Mouse (Mus musculus) spleen, adult 2 months (tissue): ENCODE measurements around the gene Gltpd2.

Experiments
- CTCF ChIP-seq: fragments of 200-500 bp; IDR thresholded peaks from 2 replicates; pipeline ENCODE4 v1.5.1; 2011; ENCODE audit warnings: mild to moderate bottlenecking, inconsistent platforms; ENCODE audit not compliant: insufficient read depth, insufficient read length, insufficient replicate concordance; ENCODE audit errors: extremely low read depth
- POLR2A ChIP-seq: fragments of 200-500 bp; IDR thresholded peaks from 2 replicates; pipeline ENCODE4 v1.6.1; 2011; ENCODE audit warnings: low read depth, low read length, inconsistent platforms

DNA sequence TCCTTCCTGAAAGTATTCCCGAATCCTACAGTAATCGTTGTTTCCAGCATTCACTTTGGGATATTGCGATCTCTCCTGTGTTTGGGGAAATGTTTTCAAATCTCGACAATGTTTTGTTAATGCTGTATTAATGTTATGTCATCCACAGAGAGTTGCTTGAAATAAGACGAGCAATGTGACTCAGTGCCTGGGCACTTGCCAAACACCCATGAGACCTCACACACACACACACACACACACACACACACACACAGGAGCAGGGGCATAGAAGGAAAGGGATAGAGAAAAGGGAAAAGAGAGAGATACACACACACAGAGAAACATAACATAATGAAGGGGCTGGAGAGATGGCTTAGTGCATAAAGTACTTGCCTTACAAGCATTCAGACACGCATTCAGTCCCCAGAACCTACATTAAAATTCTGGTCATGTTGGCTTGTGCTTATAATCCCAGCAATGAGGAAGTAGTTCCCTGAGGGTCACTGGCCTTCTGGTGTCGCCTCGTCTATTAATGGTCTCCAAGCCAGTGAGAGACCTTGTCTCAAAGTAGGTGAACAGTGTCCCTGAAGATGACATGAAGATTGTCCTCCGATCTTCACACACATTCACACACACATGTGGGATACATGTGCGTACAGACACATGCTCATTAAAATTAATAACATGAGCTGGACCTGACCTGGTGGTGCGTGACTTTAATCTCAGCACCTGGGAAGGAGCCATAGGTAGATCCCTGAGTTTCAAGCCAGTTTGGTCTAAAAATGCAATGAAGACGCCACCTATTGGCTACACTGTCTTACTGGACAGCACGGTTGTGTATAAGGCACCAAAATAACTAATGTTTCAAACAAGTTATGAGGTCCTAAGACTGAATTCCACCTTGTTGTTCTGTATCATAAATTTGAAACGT is 19.2 kb upstream of the Gltpd2 start:
- no peak for TF ChIP-seq CTCF
- TF ChIP-seq POLR2A, result no peak
